Mouse (Mus musculus) naive thymus-derived CD4-positive, alpha-beta T cell, adult 2 months (primary cell): Measurements from ENCODE around the gene Gm39566.
"Not testable (repeated sequence)": the region's sequence is repeated elsewhere in the genome, so short reads cannot be mapped to it uniquely, and the experiment has no call there.

Experiments used
- DNase-seq: peaks from one replicate; pipeline ENCODE4 v3.0.0-alpha.2; 2011; ENCODE audit warnings: low read depth

The Gm39566 gene

GRCm38 (mm10) chr11:69815155-69815554 lies at the start of gene Gm39566:
Gm39566 (minus strand) TSS chr11:69815298.
- no peak for DNase-seq

GRCm38 (mm10) chr11:69864138-69864860 lies 49.2 kb upstream of the Gm39566 start:
- DNase-seq, result no peak

- DNase-seq, result not testable (repeated sequence)
Measured at GRCm38 (mm10) chr11:69863729-69864128, 48.6 kb upstream of the Gm39566 start.

DNA sequence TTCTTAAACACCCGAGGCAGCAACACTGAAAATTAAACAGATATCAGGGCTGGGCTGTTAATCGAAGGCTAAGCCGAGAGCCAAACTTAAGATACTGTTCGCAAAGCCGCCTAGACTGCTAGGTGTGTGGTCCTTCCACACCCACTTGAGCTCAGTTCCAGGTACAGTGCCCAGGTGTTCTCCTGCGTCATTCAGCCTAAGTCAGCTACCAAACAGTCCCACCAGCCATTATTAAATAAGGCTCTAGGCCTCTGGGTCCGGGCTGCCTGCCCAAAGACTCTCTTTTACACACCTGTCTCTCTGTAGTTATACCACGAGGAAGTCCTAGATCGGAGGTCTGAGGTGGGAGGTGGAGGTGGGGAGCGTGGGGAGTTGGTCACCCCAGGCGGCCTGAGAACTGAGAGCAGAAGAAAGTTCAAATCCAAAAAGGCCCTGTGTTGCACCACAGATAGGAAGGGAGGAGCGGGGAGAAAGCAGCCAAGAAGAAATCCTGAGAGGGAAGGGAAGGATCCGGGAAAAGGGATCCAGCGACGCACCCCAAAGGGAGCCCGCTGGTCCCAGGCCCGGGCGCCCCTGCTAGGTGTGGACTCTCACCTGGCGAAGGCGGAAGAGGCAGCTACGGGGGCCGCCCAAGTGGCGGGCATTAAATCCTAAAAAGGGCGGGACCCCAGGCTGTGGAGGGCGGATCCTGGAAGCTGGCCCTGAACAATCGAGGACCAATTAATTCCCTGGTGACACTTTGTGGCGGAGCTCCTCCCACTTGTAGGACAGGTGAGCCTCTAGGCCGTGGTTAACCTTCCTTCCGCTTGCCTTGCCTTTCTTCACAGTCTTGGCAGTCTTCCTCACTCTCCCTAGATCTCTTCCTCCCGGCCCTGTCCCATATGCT lies 43.3 kb upstream of the Gm39566 start, which contains the start of gene Tnk1:
TSS of gene Tnk1 (minus strand) at position 618 of the 886 bp plus-strand sequence.
- DNase-seq, result no peak

DNA sequence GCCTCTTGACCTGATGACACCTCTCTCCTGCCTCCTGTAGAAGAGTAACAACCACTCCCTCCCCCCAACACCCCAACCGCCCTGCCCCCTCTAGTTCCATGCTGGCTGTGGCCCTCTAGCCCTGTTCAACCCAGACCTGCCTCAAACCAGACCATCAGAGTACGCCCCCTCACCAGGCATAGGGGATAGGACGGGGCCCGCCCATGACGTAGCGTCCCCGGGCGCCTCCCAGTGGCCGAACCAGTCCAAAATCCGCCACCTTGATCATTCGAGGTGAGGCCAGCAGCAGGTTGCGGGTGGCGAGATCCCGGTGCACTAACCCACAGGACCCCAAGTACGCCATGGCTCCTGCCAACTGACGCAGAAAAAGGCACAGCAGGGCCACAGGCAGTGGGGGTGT lies 40.2 kb upstream of the Gm39566 start:
- peak; percentile 54 for DNase-seq

DNA sequence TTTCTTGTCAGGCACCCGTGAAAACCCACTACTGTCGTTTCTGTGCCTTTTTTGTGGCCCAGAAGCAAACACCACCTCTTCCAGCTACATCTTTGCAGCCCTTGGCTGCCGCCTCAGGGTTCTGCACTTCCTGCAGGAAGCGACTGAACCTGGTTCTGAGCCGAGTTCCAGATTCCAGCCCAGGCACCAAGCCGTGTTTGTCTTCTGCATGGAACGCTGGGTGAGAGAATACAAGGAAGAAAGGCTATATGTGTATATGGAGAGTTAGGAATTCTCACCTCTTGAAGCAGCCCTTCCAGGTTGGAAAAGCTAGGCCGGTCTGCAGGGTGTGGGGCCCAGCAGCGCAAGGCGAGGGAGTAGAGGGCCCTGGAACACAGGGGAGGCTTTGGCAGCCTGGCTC lies 39.6 kb upstream of the Gm39566 start:
- DNase-seq, result peak; percentile 42

GRCm38 (mm10) chr11:69853994-69854393 lies 38.9 kb upstream of the Gm39566 start:
- peak; percentile 43 for DNase-seq

GRCm38 (mm10) chr11:69850754-69851153 lies 35.7 kb upstream of the Gm39566 start:
- DNase-seq, result peak; percentile 51

DNA sequence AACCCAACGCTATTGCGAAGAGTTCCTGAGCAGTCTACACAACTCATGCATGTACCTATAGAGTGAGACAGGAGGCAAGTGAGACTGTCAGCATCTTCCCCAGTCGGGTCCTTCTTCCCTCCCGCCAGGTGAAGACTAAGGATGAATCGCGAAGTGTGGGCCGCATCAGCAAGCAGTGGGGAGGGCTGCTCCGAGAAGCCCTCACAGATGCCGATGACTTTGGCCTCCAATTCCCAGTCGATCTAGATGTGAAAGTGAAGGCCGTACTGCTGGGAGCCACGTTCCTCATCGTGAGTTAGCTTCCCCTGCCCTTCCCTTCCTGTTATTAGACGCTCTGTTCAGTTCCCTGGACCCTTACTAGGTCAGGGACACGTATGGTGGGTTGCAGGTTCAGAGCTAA lies 34.8 kb upstream of the Gm39566 start:
- DNase-seq, result no peak

DNA sequence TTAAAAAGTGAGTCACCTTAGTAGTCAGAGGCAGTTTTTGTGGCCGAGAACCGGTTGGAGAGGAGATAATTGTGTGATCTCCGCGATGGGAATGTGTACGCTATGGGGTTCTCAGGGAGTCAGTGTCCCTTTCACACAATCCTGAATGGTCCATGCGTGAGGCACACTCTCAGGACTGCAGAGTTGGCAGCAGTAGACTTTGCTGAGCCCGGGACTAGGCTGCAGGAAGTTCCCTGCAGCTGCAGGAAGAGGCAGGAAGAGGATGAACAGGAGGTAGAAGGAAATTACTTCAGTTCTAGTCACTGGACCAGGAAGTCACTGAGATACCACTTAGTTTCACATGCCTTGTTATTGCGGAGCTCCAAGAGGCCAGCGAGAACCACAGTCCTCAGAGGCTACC lies 34.0 kb upstream of the Gm39566 start:
- no peak for DNase-seq

DNA sequence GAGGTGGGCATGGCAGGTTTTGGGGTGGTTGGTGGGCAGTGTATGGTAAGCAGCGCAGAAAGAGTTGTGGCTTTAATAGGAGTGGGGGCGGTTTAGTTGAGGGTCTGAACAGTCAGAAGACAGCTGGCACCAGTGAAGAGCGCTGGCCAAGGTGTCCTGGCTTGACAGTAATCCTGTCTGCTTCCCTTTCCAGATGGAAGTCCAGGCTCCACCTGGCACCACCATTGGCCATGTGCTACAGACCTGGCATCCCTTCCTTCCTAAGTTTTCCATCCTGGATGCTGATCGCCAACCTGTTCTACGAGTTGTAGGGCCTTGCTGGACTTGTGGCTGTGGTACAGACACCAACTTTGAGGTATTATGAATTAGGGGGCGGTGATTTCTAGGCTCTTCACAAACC lies 32.9 kb upstream of the Gm39566 start:
- no peak for DNase-seq

- DNase-seq, result no peak
Measured at GRCm38 (mm10) chr11:69846738-69847688, 31.9 kb upstream of the Gm39566 start.

DNA sequence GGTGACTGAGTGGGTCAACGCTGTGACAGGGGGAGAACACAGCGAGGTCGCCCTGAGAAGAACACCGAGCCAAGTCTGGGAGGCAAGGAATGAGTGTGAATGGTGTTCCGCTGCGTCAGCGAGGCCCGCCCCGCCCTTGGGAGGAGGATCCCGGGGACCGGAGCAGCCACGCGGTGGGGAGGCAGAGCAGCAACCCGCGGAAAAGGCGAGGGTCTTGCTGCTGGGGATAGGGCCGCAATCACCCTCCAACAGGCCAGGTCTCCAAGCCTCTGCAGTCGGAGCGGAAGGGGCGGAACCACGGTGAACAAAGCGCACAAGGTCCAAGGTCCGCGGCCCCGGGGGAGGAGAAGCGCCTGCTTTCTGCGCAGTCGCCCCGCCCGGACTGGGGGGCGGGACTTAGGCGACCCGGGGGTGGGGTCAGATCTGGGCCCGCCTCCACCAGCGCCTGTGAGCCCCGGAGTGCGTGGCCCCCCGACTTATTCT lies 31.1 kb upstream of the Gm39566 start, which contains the start of gene Plscr3:
TSS of gene Plscr3 (plus strand) at position 179 of the 483 bp plus-strand sequence.
- DNase-seq, result peak; percentile 88

- no peak for DNase-seq
Measured at GRCm38 (mm10) chr11:69838714-69839104, 23.6 kb upstream of the Gm39566 start.

GRCm38 (mm10) chr11:69837952-69838713 lies 23.0 kb upstream of the Gm39566 start, which contains the start of gene Tmem256:
Tmem256 (plus strand) TSS chr11:69838514.
- peak; percentile 95 for DNase-seq

- DNase-seq, result no peak
Measured at GRCm38 (mm10) chr11:69837604-69837951, 22.5 kb upstream of the Gm39566 start, which contains the start of gene Nlgn2. Nlgn2 (minus strand) TSS chr11:69837784.

GRCm38 (mm10) chr11:69836703-69837576 lies 21.8 kb upstream of the Gm39566 start:
- DNase-seq, result peak; percentile 42

GRCm38 (mm10) chr11:69835966-69836335 lies 20.9 kb upstream of the Gm39566 start:
- no peak for DNase-seq

DNA sequence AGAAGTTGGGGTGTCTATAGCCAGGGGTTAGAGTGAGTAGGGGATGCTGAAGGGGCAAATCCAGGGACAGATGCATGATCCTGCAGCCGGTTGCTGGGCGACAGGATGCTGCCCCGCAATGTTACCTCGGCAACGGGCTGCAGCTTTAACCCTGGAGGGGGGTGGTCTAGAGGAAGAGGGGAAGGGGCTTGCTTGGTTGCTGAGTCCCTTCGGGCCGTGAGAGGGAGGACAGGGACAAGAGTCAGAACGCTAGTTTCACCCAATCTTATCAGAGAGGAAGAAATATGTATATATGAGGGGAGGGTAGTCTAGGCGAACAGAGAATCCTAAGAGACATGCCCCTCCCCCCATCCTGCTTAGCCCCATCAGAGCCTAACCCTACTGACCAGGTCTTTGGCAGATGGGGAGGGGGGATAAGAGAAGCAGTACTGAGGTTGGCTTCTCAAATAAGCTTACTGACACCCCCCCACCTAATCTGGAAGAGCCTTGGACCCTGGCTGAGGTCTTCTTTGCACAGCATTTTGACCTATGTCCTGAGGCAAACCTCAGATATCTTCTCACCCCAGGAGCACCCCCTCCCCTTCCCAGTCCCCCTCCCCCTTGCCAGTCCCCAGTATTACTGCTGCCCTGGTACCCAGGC lies 20.3 kb upstream of the Gm39566 start:
- DNase-seq, result no peak
